Mouse (Mus musculus) CH12.LX (cell line): ENCODE data around the gene Mras.

Source experiments
- BHLHE40 ChIP-seq: IDR thresholded peaks from 2 replicates; pipeline ENCODE4 v1.6.1; 2011; ENCODE audit warnings: mild to moderate bottlenecking, low read depth, low read length, improper control_type of control experiment
- CTCF ChIP-seq, 2 experiments: IDR thresholded peaks in 1 of 2; conservative IDR thresholded peaks in 1 of 2; 2 replicates each; pipeline ENCODE4 v1.5.1; 2011 to 2012; ENCODE audit warnings: low read depth in 2 of 2, low read length in 2 of 2, improper control_type of control experiment in 1 of 2, inconsistent platforms in 1 of 2, mild to moderate bottlenecking in 1 of 2, moderate library complexity in 1 of 2
- EP300 ChIP-seq: IDR thresholded peaks from 2 replicates; pipeline ENCODE4 v1.6.1; 2011; ENCODE audit warnings: low read length, improper control_type of control experiment
- GABPA ChIP-seq: IDR thresholded peaks from 2 replicates; pipeline ENCODE4 v1.6.1; 2012; ENCODE audit warnings: low read depth, low read length, improper control_type of control experiment, inconsistent platforms; ENCODE audit not compliant: insufficient replicate concordance
- HCFC1 ChIP-seq: IDR thresholded peaks from 2 replicates; pipeline ENCODE4 v1.6.1; 2012; ENCODE audit warnings: low read depth, mild to moderate bottlenecking, inconsistent platforms, low read length, improper control_type of control experiment
- JUN ChIP-seq: IDR thresholded peaks from 2 replicates; pipeline ENCODE4 v1.6.1; 2011; ENCODE audit warnings: low read depth, mild to moderate bottlenecking, low read length, improper control_type of control experiment, moderate library complexity; ENCODE audit not compliant: insufficient read depth
- PAX5 ChIP-seq: IDR thresholded peaks from 2 replicates; pipeline ENCODE4 v1.6.1; 2012; ENCODE audit warnings: low read length, inconsistent platforms, mixed read lengths
- POLR2A ChIP-seq: IDR thresholded peaks from 2 replicates; pipeline ENCODE4 v1.6.1; 2011; ENCODE audit warnings: low read depth, mild to moderate bottlenecking, improper control_type of control experiment, low read length
- POLR2AphosphoS2 ChIP-seq: IDR thresholded peaks from 2 replicates; pipeline ENCODE4 v1.6.1; 2011; ENCODE audit warnings: low read depth, low read length, improper control_type of control experiment
- USF1 ChIP-seq: IDR thresholded peaks from 2 replicates; pipeline ENCODE4 v1.6.1; 2014; ENCODE audit warnings: low read depth, mild to moderate bottlenecking, inconsistent platforms, low read length, improper control_type of control experiment
- ZC3H11A ChIP-seq: IDR thresholded peaks from 2 replicates; pipeline ENCODE4 v1.6.1; 2012; ENCODE audit warnings: low read depth, mild to moderate bottlenecking, inconsistent platforms, low read length, improper control_type of control experiment
- ZMIZ1 ChIP-seq: IDR thresholded peaks from 2 replicates; pipeline ENCODE4 v1.6.1; 2012; ENCODE audit warnings: low read depth, mild to moderate bottlenecking, inconsistent platforms, low read length, improper control_type of control experiment
- ZNF384 ChIP-seq: IDR thresholded peaks from 2 replicates; pipeline ENCODE4 v1.6.1; 2012; ENCODE audit warnings: low read depth, low read length, improper control_type of control experiment, inconsistent platforms

GRCm38 (mm10) chr9:99357921-99358692, 79.1 kb downstream of the Mras start, which contains the start of gene Esyt3:
- no peak for TF ChIP-seq POLR2A
- TF ChIP-seq PAX5, result no peak
- TF ChIP-seq ZNF384, result no peak
- TF ChIP-seq BHLHE40, result no peak
- TF ChIP-seq GABPA, result no peak
- no peak for TF ChIP-seq HCFC1
- TF ChIP-seq EP300, result no peak
- no peak for TF ChIP-seq POLR2AphosphoS2
- TF ChIP-seq ZC3H11A, result no peak
- TF ChIP-seq CTCF (conservative IDR thresholded peaks at IDR 0.05 in 1 of 2, IDR thresholded peaks at IDR 0.05 in 1 of 2; ENCODE audit: low read depth in 2 of 2, low read length in 2 of 2), result no peak
- TF ChIP-seq USF1, result no peak
- TF ChIP-seq ZMIZ1, result no peak
- TF ChIP-seq JUN, result no peak
